Mouse (Mus musculus): ENCODE measurements around the gene Insl5. TPM values are rescaled to one million over a fixed set of nuclear protein-coding genes. Genes with fewer than 3 reads are reported as not detected.

Gene Insl5
- not detected for polyA plus RNA-seq (2014; fragmentation: Illumina TruSeq; extraction: RNeasy Lipid Tissue Mini Kit (QIAGEN cat#74804); ENCODE audit: low read depth, low replicate concordance)

DNA sequence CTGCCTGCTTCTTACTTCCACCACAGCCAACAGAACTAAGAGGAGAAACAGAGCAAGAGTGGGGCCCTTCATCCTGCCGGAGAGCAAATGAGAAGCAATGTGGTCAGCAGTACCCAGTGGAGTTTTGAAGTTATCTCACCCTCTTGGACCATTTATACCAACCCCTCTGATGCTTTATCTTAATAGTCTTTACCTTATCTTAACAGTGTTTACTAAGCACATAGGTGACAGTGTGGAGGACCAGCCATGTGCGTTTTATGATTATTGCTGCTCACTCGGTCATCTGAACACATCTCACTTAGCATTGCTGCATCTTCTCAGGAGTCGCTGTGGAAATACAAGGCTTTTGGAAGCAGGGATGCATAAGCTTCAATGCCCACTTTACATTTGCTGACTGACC lies at the start of gene Insl5:
Insl5 (minus strand) TSS at position 222 of the 400 bp plus-strand sequence.

DNA sequence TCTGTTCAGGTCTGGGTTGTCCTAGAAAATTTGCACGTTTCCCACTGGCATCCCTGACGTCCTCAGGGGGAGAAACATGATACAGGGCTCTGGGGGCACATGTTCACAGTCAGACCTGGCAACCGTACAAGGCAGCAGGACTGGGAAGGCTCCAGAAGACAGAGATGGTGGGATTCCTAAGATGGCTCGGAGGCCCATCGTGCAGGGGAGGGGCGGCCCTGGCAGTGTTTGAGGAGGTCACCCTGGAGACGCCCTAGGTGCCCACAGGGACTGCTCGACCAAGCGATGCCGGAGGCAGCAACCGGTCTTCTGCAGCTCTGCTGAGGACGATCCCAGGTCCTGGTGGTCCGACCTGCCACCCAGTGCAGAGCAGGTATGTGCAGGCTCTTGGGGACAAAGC lies 48.2 kb downstream of the Insl5 start, which contains the start of gene Tctex1d1:
Tctex1d1 (plus strand) TSS at position 167 of the 400 bp plus-strand sequence.

Other genes with a start within 250 kb of the Insl5 start
- gene Tctex1d1, start 48.2 kb downstream of the Insl5 start, polyA plus RNA-seq (2014; fragmentation: Illumina TruSeq; extraction: RNeasy Lipid Tissue Mini Kit (QIAGEN cat#74804); ENCODE audit: low read depth, low replicate concordance) = not detected
- gene Mier1, start 87.5 kb upstream of the Insl5 start, polyA plus RNA-seq (2014; fragmentation: Illumina TruSeq; extraction: RNeasy Lipid Tissue Mini Kit (QIAGEN cat#74804); ENCODE audit: low read depth, low replicate concordance) = 94.4 TPM
- gene Wdr78, start 87.7 kb upstream of the Insl5 start, polyA plus RNA-seq (2014; fragmentation: Illumina TruSeq; extraction: RNeasy Lipid Tissue Mini Kit (QIAGEN cat#74804); ENCODE audit: low read depth, low replicate concordance) = 5.6 TPM
- gene Slc35d1, start 188.3 kb upstream of the Insl5 start, polyA plus RNA-seq (2014; fragmentation: Illumina TruSeq; extraction: RNeasy Lipid Tissue Mini Kit (QIAGEN cat#74804); ENCODE audit: low read depth, low replicate concordance) = 27.5 TPM

Data from kidney, adult 10 weeks (tissue).